Mouse (Mus musculus) spleen, postnatal 4 days (tissue): Measurements from ENCODE around the gene Urb2.
"Not testable (repeated sequence)": the region's sequence is repeated elsewhere in the genome, so short reads cannot be mapped to it uniquely, and the experiment has no call there.

Experiments
- DNase-seq, 2 experiments: peaks; one replicate each; pipeline ENCODE4 v3.0.0; 2022; ENCODE audit warnings: low spot score in 2 of 2

The Urb2 gene

GRCm38 (mm10) chr8:124014299-124014698, 7.0 kb upstream of the Urb2 start:
- not testable (repeated sequence) for DNase-seq

GRCm38 (mm10) chr8:124014751-124015150, 6.6 kb upstream of the Urb2 start:
- no peak for DNase-seq

- peak; percentile 45 to 71 for DNase-seq
These were observed 1.5 kb upstream of the Urb2 start for GRCm38 (mm10) chr8:124019782-124020181.

GRCm38 (mm10) chr8:124020439-124021236, 670 bp upstream of the Urb2 start:
- peak; percentile 49 to 82 for DNase-seq

GRCm38 (mm10) chr8:124026265-124026664, 5.0 kb downstream of the Urb2 start:
- DNase-seq: not testable (repeated sequence)

GRCm38 (mm10) chr8:124027831-124028230, 6.5 kb downstream of the Urb2 start:
- no peak for DNase-seq

GRCm38 (mm10) chr8:124033400-124033799, 12.1 kb downstream of the Urb2 start:
- DNase-seq: no peak

GRCm38 (mm10) chr8:124038121-124038520, 16.8 kb downstream of the Urb2 start:
- DNase-seq: no peak

GRCm38 (mm10) chr8:124039351-124039750, 18.0 kb downstream of the Urb2 start:
- DNase-seq: no peak

- DNase-seq: no peak
These were observed 20.9 kb downstream of the Urb2 start for GRCm38 (mm10) chr8:124042201-124042600.

- no peak for DNase-seq
These were observed 23.1 kb downstream of the Urb2 start for GRCm38 (mm10) chr8:124044421-124044820.

GRCm38 (mm10) chr8:124044931-124045330, 23.6 kb downstream of the Urb2 start:
- DNase-seq: no peak

GRCm38 (mm10) chr8:124045856-124046255, 24.5 kb downstream of the Urb2 start:
- no peak for DNase-seq

GRCm38 (mm10) chr8:124052110-124052509, 30.8 kb downstream of the Urb2 start:
- peak; percentile 63 to 85 for DNase-seq

GRCm38 (mm10) chr8:124052568-124052967, 31.3 kb downstream of the Urb2 start:
- DNase-seq: no peak

- DNase-seq: no peak
These were observed 35.7 kb downstream of the Urb2 start for GRCm38 (mm10) chr8:124056832-124057655.

GRCm38 (mm10) chr8:124066325-124067058, 45.2 kb downstream of the Urb2 start:
- no peak for DNase-seq

- no peak for DNase-seq
These were observed 45.9 kb downstream of the Urb2 start for GRCm38 (mm10) chr8:124067059-124067750.

- no peak for DNase-seq
These were observed 49.3 kb downstream of the Urb2 start for GRCm38 (mm10) chr8:124070363-124071324.

GRCm38 (mm10) chr8:124075977-124076376, 54.7 kb downstream of the Urb2 start:
- no peak for DNase-seq
